Mouse (Mus musculus): ENCODE data around the gene Nt5dc3. TPM values are rescaled to one million over a fixed set of nuclear protein-coding genes. Genes with fewer than 3 reads are reported as not detected.

The Nt5dc3 gene
- total and polyA plus RNA-seq, 2 experiments from 2014 or later: 13.2 to 56.2 TPM

DNA sequence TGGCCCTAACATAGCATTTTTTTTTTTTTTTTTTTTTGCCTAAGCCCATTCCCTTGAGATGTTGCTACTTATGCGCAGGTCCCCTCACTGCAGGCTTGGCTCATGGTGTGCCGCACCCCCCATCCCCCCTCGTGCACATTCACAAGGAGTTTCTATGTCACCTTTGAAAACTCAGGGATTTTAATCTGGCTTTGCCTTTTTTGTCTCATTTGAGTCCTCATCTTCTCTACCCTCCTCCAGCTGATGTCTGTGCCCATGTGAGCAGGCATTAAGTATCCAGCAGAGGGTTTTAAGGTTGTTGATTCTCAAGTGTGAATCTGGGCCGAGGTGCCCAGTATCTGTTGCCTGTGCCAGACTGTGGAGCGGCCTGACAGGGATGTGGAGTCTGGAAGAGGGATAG is 2.8 kb downstream of the Nt5dc3 start:
- 34% methylated on average over 5 of the region's 5 CpGs for WGBS
- Histone ChIP-seq H3K9me3 (ENCODE audit: low read length) (no peaks in the 10 kb centered on the region), H3K4me2 (ENCODE audit: low read depth, low read length, poor library complexity, severe bottlenecking) (peak overlapping the region; percentile 1), H3K27me3 (ENCODE audit: insufficient read depth, low read length) (no peaks in the 10 kb centered on the region), H3K4me3 (ENCODE audit: low read depth, low read length) (no peak overlapping the region), H3K27ac (ENCODE audit: low read depth, low read length) (no peak overlapping the region), H3K36me3 (ENCODE audit: insufficient read depth, low read length) (no peaks in the 10 kb centered on the region), H3K9ac (replicated peaks; ENCODE audit: low read length, poor library complexity, severe bottlenecking) (no peak overlapping the region), H3K4me1 (ENCODE audit: insufficient read depth, low read length) (peaks cover 8% of the 10 kb centered on the region; the same call in 1 of the 2 replicates)
- DNase-seq (ENCODE audit: low spot score) (no peak), ATAC-seq (ENCODE audit: low FRiP score) (no peak)
- no peak for TF ChIP-seq CTCF (IDR thresholded peaks at IDR 0.05)

GRCm38 (mm10) chr10:86782656-86783055 is 3.9 kb downstream of the Nt5dc3 start:
- Histone ChIP-seq H3K27me3 (ENCODE audit: insufficient read depth, low read length) (no peaks in the 10 kb centered on the region), H3K4me1 (ENCODE audit: insufficient read depth, low read length) (peaks cover 5% of the 10 kb centered on the region; the same call in 1 of the 2 replicates), H3K4me3 (ENCODE audit: low read depth, low read length) (no peak overlapping the region), H3K36me3 (ENCODE audit: insufficient read depth, low read length) (no peaks in the 10 kb centered on the region), H3K9me3 (ENCODE audit: low read length) (no peaks in the 10 kb centered on the region), H3K27ac (ENCODE audit: low read depth, low read length) (no peak overlapping the region), H3K9ac (replicated peaks; ENCODE audit: low read length, poor library complexity, severe bottlenecking) (no peak overlapping the region), H3K4me2 (ENCODE audit: low read depth, low read length, poor library complexity, severe bottlenecking) (no peak overlapping the region)
- 42% methylated on average over 5 of the region's 5 CpGs for WGBS
- ATAC-seq (ENCODE audit: low FRiP score) (no peak), DNase-seq (ENCODE audit: low spot score) (no peak)
- no peak for TF ChIP-seq CTCF (IDR thresholded peaks at IDR 0.05)

GRCm38 (mm10) chr10:86783561-86783960 is 4.8 kb downstream of the Nt5dc3 start:
- H3K9ac ChIP-seq (replicated peaks; ENCODE audit: low read length, poor library complexity, severe bottlenecking): no peak overlapping the region
- H3K9me3 ChIP-seq (ENCODE audit: low read length): no peaks in the 10 kb centered on the region
- no peak overlapping the region for H3K4me3 ChIP-seq (ENCODE audit: low read depth, low read length)
- DNase-seq (ENCODE audit: low spot score) (no peak), ATAC-seq (ENCODE audit: low FRiP score) (no peak)
- TF ChIP-seq CTCF (IDR thresholded peaks at IDR 0.05): no peak
- H3K4me2 ChIP-seq (ENCODE audit: low read depth, low read length, poor library complexity, severe bottlenecking): no peak overlapping the region
- peaks cover 2% of the 10 kb centered on the region; the same call in 1 of the 2 replicates for H3K4me1 ChIP-seq (ENCODE audit: insufficient read depth, low read length)
- H3K27me3 ChIP-seq (ENCODE audit: insufficient read depth, low read length): no peaks in the 10 kb centered on the region
- H3K36me3 ChIP-seq (ENCODE audit: insufficient read depth, low read length): no peaks in the 10 kb centered on the region
- H3K27ac ChIP-seq (ENCODE audit: low read depth, low read length): no peak overlapping the region
- 82% methylated on average over 5 of the region's 5 CpGs for WGBS

DNA sequence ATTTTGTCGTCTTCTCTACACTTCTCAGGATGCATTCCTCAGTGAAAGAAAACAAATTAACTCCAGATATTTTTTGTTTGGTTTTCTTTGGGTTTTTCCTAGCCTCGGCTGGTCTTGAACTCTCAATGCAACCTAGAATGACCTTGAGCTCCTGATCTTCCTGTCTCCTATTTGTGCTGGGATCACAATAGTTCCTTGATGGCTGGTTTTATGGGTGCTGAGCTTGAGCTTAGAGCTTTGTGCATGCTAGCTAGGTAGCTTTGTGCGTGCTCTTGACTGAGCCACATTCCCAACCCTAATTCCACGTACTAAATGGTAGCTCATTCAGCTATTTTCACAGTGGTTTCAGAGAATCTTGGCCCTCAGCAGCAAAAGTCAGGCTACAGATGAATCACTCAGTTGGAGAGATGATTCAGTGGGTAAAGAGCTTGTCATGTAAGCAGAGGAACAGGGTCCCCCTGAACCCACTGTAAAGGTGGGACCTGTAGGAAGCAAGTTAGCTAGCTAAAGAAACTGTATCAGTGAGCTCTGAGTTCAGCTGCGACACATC is 5.4 kb downstream of the Nt5dc3 start:
- Histone ChIP-seq H3K9ac (replicated peaks; ENCODE audit: low read length, poor library complexity, severe bottlenecking) (no peak overlapping the region), H3K4me1 (ENCODE audit: insufficient read depth, low read length) (peaks cover 2% of the 10 kb centered on the region; the same call in 1 of the 2 replicates), H3K36me3 (ENCODE audit: insufficient read depth, low read length) (no peaks in the 10 kb centered on the region), H3K27me3 (ENCODE audit: insufficient read depth, low read length) (no peaks in the 10 kb centered on the region), H3K27ac (ENCODE audit: low read depth, low read length) (no peak overlapping the region), H3K4me3 (ENCODE audit: low read depth, low read length) (no peak overlapping the region), H3K4me2 (ENCODE audit: low read depth, low read length, poor library complexity, severe bottlenecking) (no peak overlapping the region), H3K9me3 (ENCODE audit: low read length) (no peaks in the 10 kb centered on the region)
- TF ChIP-seq CTCF (IDR thresholded peaks at IDR 0.05): no peak
- DNase-seq (ENCODE audit: low spot score): no peak
- no peak for ATAC-seq (ENCODE audit: low FRiP score)
- WGBS: 86% methylated on average over 5 of the region's 5 CpGs

DNA sequence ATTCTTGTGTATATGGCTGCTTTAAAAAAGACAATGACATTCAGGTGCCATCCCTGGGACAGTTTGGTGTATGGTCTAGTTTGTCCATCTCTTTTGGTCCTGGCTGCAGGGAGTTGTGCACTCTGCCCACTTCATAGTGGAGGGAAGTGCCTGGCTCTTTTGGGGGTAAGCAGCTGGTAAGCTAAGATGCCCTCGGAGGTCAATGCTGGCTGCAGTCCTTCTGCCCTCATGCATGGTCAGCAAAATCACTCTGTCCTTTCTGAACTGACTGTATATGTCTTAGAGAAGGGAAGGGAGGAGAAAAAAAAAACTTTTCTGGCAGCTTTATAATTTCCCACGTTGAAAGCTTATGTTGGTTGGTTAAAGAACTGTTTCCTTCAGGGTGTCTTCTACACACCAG is 6.6 kb downstream of the Nt5dc3 start:
- no peak overlapping the region for H3K27ac ChIP-seq (ENCODE audit: low read depth, low read length)
- 72% methylated on average over 2 of the region's 2 CpGs for WGBS
- no peak overlapping the region for H3K4me3 ChIP-seq (ENCODE audit: low read depth, low read length)
- H3K27me3 ChIP-seq (ENCODE audit: insufficient read depth, low read length): no peaks in the 10 kb centered on the region
- no peak overlapping the region for H3K4me2 ChIP-seq (ENCODE audit: low read depth, low read length, poor library complexity, severe bottlenecking)
- peaks cover 2% of the 10 kb centered on the region; the same call in 1 of the 2 replicates for H3K4me1 ChIP-seq (ENCODE audit: insufficient read depth, low read length)
- no peak overlapping the region for H3K9ac ChIP-seq (replicated peaks; ENCODE audit: low read length, poor library complexity, severe bottlenecking)
- H3K36me3 ChIP-seq (ENCODE audit: insufficient read depth, low read length): no peaks in the 10 kb centered on the region
- no peak for TF ChIP-seq CTCF (IDR thresholded peaks at IDR 0.05)
- no peaks in the 10 kb centered on the region for H3K9me3 ChIP-seq (ENCODE audit: low read length)
- ATAC-seq (ENCODE audit: low FRiP score) (no peak), DNase-seq (ENCODE audit: low spot score) (no peak)

GRCm38 (mm10) chr10:86786083-86786482 is 7.3 kb downstream of the Nt5dc3 start:
- no peak for ATAC-seq (ENCODE audit: low FRiP score)
- no peak overlapping the region for H3K9ac ChIP-seq (replicated peaks; ENCODE audit: low read length, poor library complexity, severe bottlenecking)

More at GRCm38 (mm10) chr10:86786083-86786482, 7.3 kb downstream of the Nt5dc3 start:
- no peaks in the 10 kb centered on the region for H3K36me3 ChIP-seq (ENCODE audit: insufficient read depth, low read length)
- 94% methylated on average over 5 of the region's 5 CpGs for WGBS
- TF ChIP-seq CTCF (IDR thresholded peaks at IDR 0.05): no peak
- H3K4me2 ChIP-seq (ENCODE audit: low read depth, low read length, poor library complexity, severe bottlenecking): no peak overlapping the region
- no peaks in the 10 kb centered on the region for H3K9me3 ChIP-seq (ENCODE audit: low read length)
- H3K4me3 ChIP-seq (ENCODE audit: low read depth, low read length): no peak overlapping the region
- no peak overlapping the region for H3K27ac ChIP-seq (ENCODE audit: low read depth, low read length)
- H3K27me3 ChIP-seq (ENCODE audit: insufficient read depth, low read length): no peaks in the 10 kb centered on the region
- no peak for DNase-seq (ENCODE audit: low spot score)
- peaks cover 1% of the 10 kb centered on the region; the same call in 1 of the 2 replicates for H3K4me1 ChIP-seq (ENCODE audit: insufficient read depth, low read length)
